Mouse (Mus musculus) left cerebral cortex, postnatal 25 days (tissue): ENCODE results near the gene R3hcc1l. TPM values are rescaled to one million over a fixed set of nuclear protein-coding genes. Genes with fewer than 3 reads are reported as not detected.

Experiments used
- DNase-seq, 2 experiments: peaks; one replicate each; pipeline ENCODE4 v3.0.0; 2022; ENCODE audit warnings: low spot score in 2 of 2, mixed read lengths in 1 of 2
- intact Hi-C: fragments of 180-260 bp; cut with DNase I; formaldehyde crosslinking; loops from one replicate; pipeline ENCODE4 v1.15.1; 2025
- total RNA-seq, 2 experiments: library from RNA; stranded (reverse); gene quantifications; 2 replicates each; pipeline ENCODE4 v1.2.3; 2021

R3hcc1l gene
- total RNA-seq, 2 experiments from 2014 or later: 18.5 to 19.6 TPM

- intact Hi-C loops: no loop called here
- DNase-seq: no peak
Measured at GRCm38 (mm10) chr19:42591534-42591933, 73.0 kb downstream of the R3hcc1l start.

GRCm38 (mm10) chr19:42593456-42593855 is 74.9 kb downstream of the R3hcc1l start:
- DNase-seq: no peak
- intact Hi-C loops: no loop called here

GRCm38 (mm10) chr19:42595066-42595465 is 76.5 kb downstream of the R3hcc1l start:
- no peak for DNase-seq
- intact Hi-C loops: no loop called here

- no peak for DNase-seq
- intact Hi-C loops: no loop called here
Measured at GRCm38 (mm10) chr19:42597286-42597685, 78.7 kb downstream of the R3hcc1l start.

GRCm38 (mm10) chr19:42597896-42598295 is 79.3 kb downstream of the R3hcc1l start:
- intact Hi-C loops: no loop called here

GRCm38 (mm10) chr19:42599891-42600290 is 81.3 kb downstream of the R3hcc1l start:
- no peak for DNase-seq
- intact Hi-C loops: no loop called here

More at GRCm38 (mm10) chr19:42597896-42598295, 79.3 kb downstream of the R3hcc1l start:
- DNase-seq: no peak

- no peak for DNase-seq
- intact Hi-C loops: no loop called here
Measured at GRCm38 (mm10) chr19:42600591-42600990, 82.0 kb downstream of the R3hcc1l start.

GRCm38 (mm10) chr19:42601445-42601844 is 82.9 kb downstream of the R3hcc1l start:
- intact Hi-C loops: no loop called here

GRCm38 (mm10) chr19:42602041-42602440 is 83.5 kb downstream of the R3hcc1l start:
- intact Hi-C loops: no loop called here
- no peak for DNase-seq

More at GRCm38 (mm10) chr19:42601445-42601844, 82.9 kb downstream of the R3hcc1l start:
- no peak for DNase-seq

- intact Hi-C loops: no loop called here
- DNase-seq: no peak
Measured at GRCm38 (mm10) chr19:42602576-42602975, 84.0 kb downstream of the R3hcc1l start.

GRCm38 (mm10) chr19:42608082-42608481 is 89.5 kb downstream of the R3hcc1l start:
- no peak for DNase-seq
- intact Hi-C loops: no loop called here

GRCm38 (mm10) chr19:42609716-42610115 is 91.2 kb downstream of the R3hcc1l start:
- intact Hi-C loops: no loop called here
- no peak for DNase-seq

GRCm38 (mm10) chr19:42611746-42612145 is 93.2 kb downstream of the R3hcc1l start:
- no peak for DNase-seq
- intact Hi-C loops: no loop called here

GRCm38 (mm10) chr19:42612654-42613053 is 94.1 kb downstream of the R3hcc1l start, which contains the start of gene Loxl4:
TSS of gene Loxl4 (minus strand) at chr19:42612813.
- no peak for DNase-seq
- intact Hi-C loops: no loop called here

GRCm38 (mm10) chr19:42613116-42613515 is 94.6 kb downstream of the R3hcc1l start:
- intact Hi-C loops: no loop called here
- no peak for DNase-seq

- intact Hi-C loops: no loop called here
- DNase-seq: no peak
Measured at GRCm38 (mm10) chr19:42613647-42614225, 95.2 kb downstream of the R3hcc1l start.

- intact Hi-C loops: no loop called here
- no peak for DNase-seq
Measured at GRCm38 (mm10) chr19:42628068-42628467, 109.5 kb downstream of the R3hcc1l start.

GRCm38 (mm10) chr19:42631541-42631961 is 113.0 kb downstream of the R3hcc1l start:
- intact Hi-C loops: no loop called here
- DNase-seq: peak in 1 of 2 experiments; percentile 60

- no peak for DNase-seq
- intact Hi-C loops: no loop called here
Measured at GRCm38 (mm10) chr19:42632301-42632700, 113.7 kb downstream of the R3hcc1l start.

GRCm38 (mm10) chr19:42633650-42634049 is 115.1 kb downstream of the R3hcc1l start:
- intact Hi-C loops: no loop called here
- peak in 1 of 2 experiments; percentile 55 for DNase-seq

- intact Hi-C loops: no loop called here
- DNase-seq: no peak
Measured at GRCm38 (mm10) chr19:42636631-42637030, 118.1 kb downstream of the R3hcc1l start.
